Mouse (Mus musculus) heart, embryonic 14.5 days (tissue): ENCODE measurements at regions not wholly inside any gene's neighbourhood (a gene's known extent, or its start where the extent isn't known, plus 50 kb on each side); places are given as distances from the start of the nearest gene placed in this dataset.

Source experiments
- ATAC-seq: fragments of 200-750 bp; cut with Nextera tagmentation; 2 replicates; pipeline ENCODE4 v1.8.0; 2017; ENCODE audit warnings: low read depth, moderate TSS enrichment; ENCODE audit not compliant: insufficient number of reproducible peaks, insufficient read depth, low FRiP score
- H3K27ac ChIP-seq, 2 experiments: fragments of 200-500 bp in 1 of 2; fragments of 300-500 bp in 1 of 2; sonication (generic) in 1 of 2; replicated peaks in 1 of 2; 2 replicates each; pipeline ENCODE4 v1.5.1; 2012 to 2014; ENCODE audit warnings: low read depth in 2 of 2, low read length in 2 of 2, control low read depth in 1 of 2, mild to moderate bottlenecking in 1 of 2, mixed read lengths in 1 of 2; ENCODE audit not compliant: control insufficient read depth in 1 of 2, insufficient read depth in 1 of 2
- H3K27me3 ChIP-seq: fragments of 300-500 bp; sonication (generic); 2 replicates; pipeline ENCODE4 v1.6.1; 2014; ENCODE audit warnings: mild to moderate bottlenecking, low read length, control low read depth; ENCODE audit not compliant: control insufficient read depth, insufficient read depth
- H3K36me3 ChIP-seq: fragments of 300-500 bp; sonication (generic); 2 replicates; pipeline ENCODE4 v1.6.1; 2014; ENCODE audit warnings: mild to moderate bottlenecking, control low read depth, low read length, mixed read lengths; ENCODE audit not compliant: control insufficient read depth, insufficient read depth
- H3K4me1 ChIP-seq, 2 experiments: fragments of 200-500 bp in 1 of 2; fragments of 300-500 bp in 1 of 2; sonication (generic) in 1 of 2; 2 replicates each; pipeline ENCODE4 v1.6.1; 2012 to 2014; ENCODE audit warnings: low read length in 2 of 2, control low read depth in 1 of 2, mixed read lengths in 1 of 2; ENCODE audit not compliant: control insufficient read depth in 2 of 2, insufficient read depth in 2 of 2
- H3K4me2 ChIP-seq: fragments of 300-500 bp; sonication (generic); 2 replicates; pipeline ENCODE4 v1.6.1; 2014; ENCODE audit warnings: mild to moderate bottlenecking, low read length
- H3K4me3 ChIP-seq, 2 experiments: fragments of 200-500 bp in 1 of 2; fragments of 300-500 bp in 1 of 2; sonication (generic) in 1 of 2; 2 replicates each; pipeline ENCODE4 v1.5.1; 2012 to 2014; ENCODE audit warnings: low read length in 2 of 2, mild to moderate bottlenecking in 2 of 2, control low read depth in 1 of 2, low read depth in 1 of 2, moderate library complexity in 1 of 2; ENCODE audit not compliant: control insufficient read depth in 1 of 2, insufficient read depth in 1 of 2
- H3K9ac ChIP-seq: fragments of 300-500 bp; sonication (generic); 2 replicates; pipeline ENCODE4 v1.6.1; 2014; ENCODE audit warnings: mild to moderate bottlenecking, low read length
- H3K9me3 ChIP-seq: fragments of 300-500 bp; sonication (generic); 2 replicates; pipeline ENCODE4 v1.6.1; 2016; ENCODE audit warnings: low read length, control low read depth; ENCODE audit not compliant: control insufficient read depth
- WGBS: fragments of 180-500 bp; shearing (Covaris S2); extraction: QIAGEN DNeasy Blood & Tissue Kit; methylation state at CpG from one replicate; pipeline ENCODE4 v1.1.7; 2014; 5-methylcytosine and 5-hydroxymethylcytosine counted together

DNA sequence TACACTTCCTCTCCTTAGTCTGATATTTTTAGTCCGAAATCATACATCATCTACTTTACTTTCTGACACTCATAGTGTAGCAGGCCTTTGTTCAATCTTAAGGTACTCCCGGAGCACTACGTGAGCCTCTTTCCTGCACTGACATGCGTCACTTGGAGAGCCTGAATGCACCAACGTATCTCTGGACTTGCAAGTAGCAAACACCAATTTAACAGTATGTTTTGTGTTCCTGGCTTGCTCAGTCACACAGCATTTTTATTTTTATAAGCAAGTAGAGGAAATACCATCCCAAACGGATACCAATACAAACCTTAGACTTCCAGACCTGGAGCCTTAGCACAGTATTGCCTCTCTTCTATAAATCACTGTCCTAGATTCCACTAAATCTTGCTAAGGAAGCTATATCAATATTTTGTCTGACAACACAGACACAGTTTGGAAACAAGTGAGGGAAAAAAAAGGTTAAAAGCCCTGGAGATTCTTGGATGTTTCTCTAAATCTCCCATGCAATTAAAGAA is 427.6 kb upstream of the Dph6 start:
- H3K36me3 ChIP-seq: no peaks in the 10 kb centered on the region
- no peaks in the 10 kb centered on the region for H3K4me1 ChIP-seq
- no peak overlapping the region for H3K4me3 ChIP-seq
- no peak for ATAC-seq
- H3K9ac ChIP-seq: no peak overlapping the region
- no peak overlapping the region; a peak in 1 of 4 replicates for H3K27ac ChIP-seq
- no peak overlapping the region for H3K4me2 ChIP-seq
- H3K27me3 ChIP-seq: no peaks in the 10 kb centered on the region
- 42% methylated on average over 6 of the region's 6 CpGs for WGBS
- no peaks in the 10 kb centered on the region for H3K9me3 ChIP-seq

DNA sequence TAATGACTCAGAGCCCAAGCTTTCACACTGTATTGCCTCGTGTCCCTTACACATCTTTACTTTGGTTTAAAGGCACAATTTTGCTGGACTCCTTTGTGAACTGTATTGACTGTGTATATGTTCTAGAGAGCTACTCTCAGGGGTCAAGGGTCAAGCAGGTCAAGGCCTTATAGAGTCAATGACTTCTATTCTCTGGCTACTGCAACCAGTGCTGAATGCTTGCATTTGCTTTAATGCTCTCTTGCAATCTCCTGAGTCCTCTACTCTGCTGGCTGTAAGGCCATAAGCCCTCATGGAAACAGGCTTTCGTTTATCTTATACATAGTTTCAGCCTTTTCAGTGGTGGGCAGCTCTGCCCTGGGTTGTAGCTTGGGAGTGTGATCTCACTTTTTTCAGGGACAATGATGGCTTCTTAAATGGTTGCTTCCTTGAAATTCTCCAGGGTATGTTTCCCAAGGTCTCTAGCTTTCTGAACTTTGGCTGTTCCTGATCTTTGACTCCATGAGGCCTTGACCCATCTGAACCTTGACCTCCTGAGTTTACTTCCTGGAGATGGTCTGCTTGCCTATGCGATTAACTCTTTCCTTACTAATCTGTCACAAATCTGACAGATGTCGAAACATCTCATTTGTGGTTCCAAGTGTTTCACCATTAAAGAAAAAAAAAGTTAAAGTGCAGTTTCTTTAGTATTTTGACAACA is 433.8 kb upstream of the Dph6 start:
- Histone ChIP-seq H3K9ac (no peak overlapping the region), H3K27me3 (no peaks in the 10 kb centered on the region), H3K36me3 (no peaks in the 10 kb centered on the region), H3K4me3 (no peak overlapping the region), H3K4me1 (no peaks in the 10 kb centered on the region), H3K27ac (no peak overlapping the region), H3K9me3 (no peaks in the 10 kb centered on the region), H3K4me2 (no peak overlapping the region)
- 74% methylated on average over 4 of the region's 4 CpGs for WGBS
- ATAC-seq: no peak

DNA sequence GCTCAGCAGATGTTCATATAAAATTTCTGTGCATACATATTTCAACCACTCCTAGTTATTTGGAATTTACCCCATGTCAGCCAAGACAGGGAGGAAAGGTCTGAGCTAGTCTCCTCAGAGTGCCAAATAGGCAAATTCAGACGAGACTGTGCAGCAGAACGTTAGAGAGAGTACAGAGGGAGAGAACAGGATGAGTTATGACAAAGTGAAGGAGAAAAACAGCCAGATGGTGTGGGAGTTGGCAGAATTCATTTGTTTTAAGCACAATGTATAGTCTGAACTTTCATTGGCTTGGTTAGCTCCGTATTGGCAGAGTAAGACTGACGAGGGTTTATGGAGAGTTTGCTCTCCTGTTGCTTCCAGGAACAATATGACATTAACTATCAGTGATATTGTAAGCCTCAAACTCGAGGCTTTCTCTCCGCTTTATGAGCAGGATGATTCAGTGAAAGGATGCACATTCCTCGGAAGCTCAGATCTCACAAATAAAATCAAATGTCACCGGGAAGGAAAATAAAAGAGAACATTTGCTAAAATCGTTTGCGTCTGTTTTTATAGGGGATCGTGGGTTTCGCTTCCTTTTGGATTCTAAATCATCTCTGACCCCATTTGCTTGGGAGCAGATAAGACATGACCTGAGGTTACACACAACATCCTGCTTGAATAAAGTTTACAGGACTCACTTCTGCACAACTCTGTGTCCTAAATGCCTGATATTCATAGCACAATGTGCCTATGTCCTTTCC is 435.8 kb upstream of the Dph6 start:
- 62% methylated on average over 12 of the region's 12 CpGs for WGBS
- H3K36me3 ChIP-seq: no peaks in the 10 kb centered on the region

DNA sequence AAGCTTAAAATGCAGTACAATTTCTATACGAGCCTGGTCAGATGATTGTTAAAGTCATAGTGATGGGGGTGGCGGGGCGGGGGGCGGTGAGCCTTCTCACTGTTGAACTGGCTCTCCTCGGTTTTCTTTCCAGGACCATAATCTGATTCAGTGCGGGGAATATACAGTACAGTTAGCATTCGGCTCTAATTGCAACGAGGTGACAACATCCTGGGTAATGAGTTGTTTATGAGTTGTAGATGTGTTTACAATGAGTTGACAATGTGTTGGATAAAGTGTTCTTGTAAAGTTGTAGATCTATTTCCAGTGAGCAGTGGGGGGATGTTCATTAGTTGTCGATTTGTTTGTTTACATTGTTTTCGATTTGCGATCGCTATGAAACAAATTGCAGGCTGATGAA is 440.6 kb upstream of the Dph6 start:
- Histone ChIP-seq H3K9me3 (no peaks in the 10 kb centered on the region), H3K9ac (no peak overlapping the region), H3K27ac (no peak overlapping the region), H3K36me3 (no peaks in the 10 kb centered on the region), H3K4me1 (no peaks in the 10 kb centered on the region), H3K4me2 (no peak overlapping the region), H3K27me3 (no peaks in the 10 kb centered on the region), H3K4me3 (no peak overlapping the region)
- no peak for ATAC-seq
- WGBS: 81% methylated on average over 12 of the region's 12 CpGs

More for the DNA sequence above, 435.8 kb upstream of the Dph6 start:
- no peaks in the 10 kb centered on the region for H3K9me3 ChIP-seq
- no peak for ATAC-seq
- H3K4me2 ChIP-seq: no peak overlapping the region
- no peak overlapping the region for H3K4me3 ChIP-seq
- no peak overlapping the region for H3K9ac ChIP-seq
- H3K27ac ChIP-seq: no peak overlapping the region
- H3K4me1 ChIP-seq: no peaks in the 10 kb centered on the region
- H3K27me3 ChIP-seq: no peaks in the 10 kb centered on the region

DNA sequence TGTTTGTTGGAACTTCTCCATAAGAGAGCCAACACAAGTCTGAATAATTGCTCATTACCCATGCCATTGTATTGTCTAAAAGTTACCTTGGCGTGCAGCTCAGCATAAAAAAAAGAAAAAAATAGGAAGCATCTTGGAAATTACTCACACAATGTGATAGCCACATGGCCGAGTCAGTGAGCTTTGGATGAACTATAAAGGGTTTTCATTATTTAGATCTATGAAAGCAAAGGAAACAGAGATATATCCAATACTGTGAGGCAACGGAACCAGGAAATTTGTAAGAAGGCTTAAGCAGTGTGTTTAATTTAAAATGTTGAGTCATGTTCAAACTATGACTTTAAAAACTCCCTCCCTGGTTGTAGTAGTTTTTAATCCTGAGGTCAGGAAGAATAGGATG is 446.7 kb upstream of the Dph6 start:
- H3K36me3 ChIP-seq: no peaks in the 10 kb centered on the region
- no peak for ATAC-seq
- H3K4me1 ChIP-seq: no peaks in the 10 kb centered on the region
- H3K4me3 ChIP-seq: no peak overlapping the region
- no peak overlapping the region for H3K27ac ChIP-seq
- H3K27me3 ChIP-seq: no peaks in the 10 kb centered on the region
- H3K9me3 ChIP-seq: no peaks in the 10 kb centered on the region
- H3K4me2 ChIP-seq: no peak overlapping the region
- WGBS: 63% methylated on average over 3 of the region's 3 CpGs
- no peak overlapping the region for H3K9ac ChIP-seq

DNA sequence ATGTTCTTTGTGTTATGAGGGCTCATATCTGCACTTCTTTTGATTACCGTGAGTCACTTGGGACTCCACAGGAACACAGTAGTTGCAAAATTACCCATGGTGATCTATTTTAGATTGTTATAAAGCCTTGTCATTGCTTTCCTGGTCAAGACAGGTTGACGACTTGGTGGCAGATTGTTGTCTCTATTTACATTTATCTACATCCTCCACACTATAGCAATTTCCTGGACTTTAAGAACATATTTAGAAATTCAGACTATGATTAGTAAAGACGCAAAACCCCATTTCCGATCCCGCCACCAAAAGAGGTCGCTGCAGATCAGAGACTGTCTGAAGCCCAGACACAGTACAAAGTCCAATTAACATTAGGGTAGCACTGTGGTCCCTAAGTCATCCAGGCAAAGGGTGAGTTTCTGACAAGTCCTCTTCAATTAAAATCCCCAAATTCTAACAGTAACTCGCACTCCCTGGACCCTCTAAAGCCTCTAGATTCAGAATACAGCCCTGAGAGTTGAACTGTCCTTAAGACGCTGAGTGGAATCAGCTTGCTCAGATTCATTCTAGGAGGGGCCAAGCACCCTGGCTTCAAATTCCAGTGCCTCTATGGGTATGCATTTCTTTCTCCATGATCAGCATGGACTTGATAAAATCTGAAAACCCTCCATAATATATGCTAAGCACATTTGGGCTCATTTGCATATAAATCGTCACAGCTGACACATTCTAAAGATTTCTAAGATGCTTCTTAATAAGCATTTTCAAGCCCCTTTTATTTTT is 461.9 kb upstream of the BC052040 start:
- no peak overlapping the region for H3K4me2 ChIP-seq
- H3K9ac ChIP-seq: no peak overlapping the region
- H3K36me3 ChIP-seq: no peaks in the 10 kb centered on the region
- H3K27ac ChIP-seq: no peak overlapping the region
- no peaks in the 10 kb centered on the region; the same call in 1 of the 2 replicates for H3K9me3 ChIP-seq
- 74% methylated on average over 9 of the region's 9 CpGs for WGBS
- no peak overlapping the region for H3K4me3 ChIP-seq
- ATAC-seq: no peak
- H3K4me1 ChIP-seq: no peaks in the 10 kb centered on the region
- no peaks in the 10 kb centered on the region for H3K27me3 ChIP-seq

DNA sequence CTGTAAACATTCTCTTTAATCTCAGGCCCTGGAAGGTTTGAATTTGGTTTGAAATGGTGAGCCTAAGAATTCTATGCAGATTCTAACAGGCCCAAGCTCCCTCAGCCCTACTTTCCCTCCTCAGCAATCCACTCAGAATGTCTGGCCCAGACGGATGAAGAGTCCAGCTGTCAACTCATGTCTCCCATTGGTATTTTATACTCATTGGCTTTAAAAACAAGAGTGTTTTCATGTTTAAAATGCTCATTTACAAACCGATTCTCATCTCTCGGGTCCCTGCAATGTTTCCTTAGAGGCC is 461.4 kb upstream of the BC052040 start:
- Histone ChIP-seq H3K27me3 (no peaks in the 10 kb centered on the region), H3K36me3 (no peaks in the 10 kb centered on the region), H3K9ac (no peak overlapping the region), H3K27ac (no peak overlapping the region), H3K4me1 (no peaks in the 10 kb centered on the region), H3K4me3 (no peak overlapping the region), H3K9me3 (no peaks in the 10 kb centered on the region; the same call in 1 of the 2 replicates), H3K4me2 (no peak overlapping the region)
- WGBS: 62% methylated on average over 3 of the region's 3 CpGs
- no peak for ATAC-seq
